Mouse (Mus musculus) T-helper 2 cell (primary cell): ENCODE results near the gene Ddx56.

ENCODE experiments used
- in situ Hi-C: fragments of 300-600 bp; cut with MboI, MseI; formaldehyde crosslinking; loops from one replicate; pipeline ENCODE4 v1.15.1; 2025; ENCODE audit warnings: high pct_unique_total_duplicates

Ddx56 gene

GRCm38 (mm10) chr11:6267320-6268254 is at the start of gene Ddx56:
Ddx56 (minus strand) TSS chr11:6267772.
- in situ Hi-C loops = no loop called here

GRCm38 (mm10) chr11:6316821-6317220 is 49.2 kb upstream of the Ddx56 start:
- in situ Hi-C loops = no loop called here

- in situ Hi-C loops = no loop called here
Measured at GRCm38 (mm10) chr11:6313874-6314406, 46.4 kb upstream of the Ddx56 start.

GRCm38 (mm10) chr11:6308181-6308580 is 40.6 kb upstream of the Ddx56 start:
- in situ Hi-C loops = no loop called here

GRCm38 (mm10) chr11:6305943-6306430 is 38.4 kb upstream of the Ddx56 start:
- in situ Hi-C loops = no loop called here

GRCm38 (mm10) chr11:6302793-6303192 is 35.2 kb upstream of the Ddx56 start:
- in situ Hi-C loops = no loop called here

- in situ Hi-C loops = no loop called here
Measured at GRCm38 (mm10) chr11:6299435-6299834, 31.9 kb upstream of the Ddx56 start.

- in situ Hi-C loops = no loop called here
Measured at GRCm38 (mm10) chr11:6296077-6296476, 28.5 kb upstream of the Ddx56 start.

GRCm38 (mm10) chr11:6294632-6295031 is 27.1 kb upstream of the Ddx56 start:
- in situ Hi-C loops = no loop called here

GRCm38 (mm10) chr11:6293601-6294000 is 26.0 kb upstream of the Ddx56 start:
- in situ Hi-C loops = no loop called here

- in situ Hi-C loops = no loop called here
Measured at GRCm38 (mm10) chr11:6292988-6293349, 25.4 kb upstream of the Ddx56 start.

GRCm38 (mm10) chr11:6292116-6292987 is 24.8 kb upstream of the Ddx56 start:
- in situ Hi-C loops = no loop called here

- in situ Hi-C loops = no loop called here
Measured at GRCm38 (mm10) chr11:6291401-6292115, 24.0 kb upstream of the Ddx56 start, which contains the start of gene Ogdh. Ogdh (plus strand) TSS chr11:6291633.

- in situ Hi-C loops = no loop called here
Measured at GRCm38 (mm10) chr11:6290883-6291282, 23.3 kb upstream of the Ddx56 start.

- in situ Hi-C loops = no loop called here
Measured at GRCm38 (mm10) chr11:6290138-6290537, 22.6 kb upstream of the Ddx56 start.

GRCm38 (mm10) chr11:6282940-6283339 is 15.4 kb upstream of the Ddx56 start:
- in situ Hi-C loops = no loop called here

- in situ Hi-C loops = no loop called here
Measured at GRCm38 (mm10) chr11:6276466-6276865, 8.9 kb upstream of the Ddx56 start.

- in situ Hi-C loops = no loop called here
Measured at GRCm38 (mm10) chr11:6275094-6275484, 7.5 kb upstream of the Ddx56 start.

GRCm38 (mm10) chr11:6274387-6275093 is 7.0 kb upstream of the Ddx56 start, which contains the start of gene Tmed4:
Tmed4 (minus strand) TSS chr11:6274870.
- in situ Hi-C loops = no loop called here

GRCm38 (mm10) chr11:6273607-6274006 is 6.0 kb upstream of the Ddx56 start:
- in situ Hi-C loops = no loop called here

- in situ Hi-C loops = no loop called here
Measured at GRCm38 (mm10) chr11:6266621-6267020, 951 bp downstream of the Ddx56 start.
